Mouse (Mus musculus) B cell, adult 2 months (primary cell): ENCODE results near the gene Gm28269.

Experiments
- DNase-seq, 2 experiments: peaks; one replicate each; pipeline ENCODE4 v3.0.0; 2022

The Gm28269 gene

DNA sequence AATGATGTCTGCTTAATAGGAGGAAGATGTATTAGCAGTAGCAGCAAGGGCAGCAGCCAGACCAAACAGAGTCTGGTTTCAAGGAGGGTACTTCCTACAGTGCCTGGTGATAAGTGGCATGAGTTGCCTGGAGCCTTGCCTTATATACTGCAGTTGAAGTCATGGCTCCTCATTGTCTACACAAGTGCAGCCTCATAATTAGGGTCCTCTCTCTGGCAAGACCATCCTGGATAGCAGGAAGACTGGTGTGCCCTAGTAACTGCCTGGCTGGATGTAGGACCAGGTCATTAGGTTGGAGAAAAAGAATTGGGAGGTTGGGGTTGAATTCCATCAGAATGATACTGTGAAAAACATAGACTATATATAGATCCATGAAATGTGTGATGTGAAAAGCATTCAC is at the start of gene Gm28269:
Gene Gm28269, minus strand, starts transcription at position 101 of the 400 bp plus-strand sequence.
- DNase-seq = no peak

DNA sequence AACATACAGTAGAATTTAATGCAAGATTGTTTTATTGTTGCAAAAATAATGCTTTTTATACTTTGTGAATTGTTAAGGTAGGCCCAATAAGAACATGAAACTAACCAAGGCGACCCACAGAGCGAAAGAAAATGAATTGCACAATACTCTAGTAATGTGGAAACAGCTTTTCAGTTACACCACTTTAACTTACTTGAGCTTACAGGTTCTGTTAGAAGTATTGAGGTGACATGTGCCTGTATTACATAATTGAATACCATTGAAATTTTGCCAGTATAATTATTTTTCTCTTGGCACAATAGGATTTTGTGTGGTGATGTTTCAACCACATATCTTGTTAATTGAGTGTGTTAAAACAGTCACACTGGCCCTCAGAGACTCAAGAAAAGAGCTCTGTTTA is 28.0 kb downstream of the Gm28269 start:
- DNase-seq = no peak

- no peak for DNase-seq
Observed at GRCm38 (mm10) chrX:21715293-21715692, 29.6 kb downstream of the Gm28269 start.

DNA sequence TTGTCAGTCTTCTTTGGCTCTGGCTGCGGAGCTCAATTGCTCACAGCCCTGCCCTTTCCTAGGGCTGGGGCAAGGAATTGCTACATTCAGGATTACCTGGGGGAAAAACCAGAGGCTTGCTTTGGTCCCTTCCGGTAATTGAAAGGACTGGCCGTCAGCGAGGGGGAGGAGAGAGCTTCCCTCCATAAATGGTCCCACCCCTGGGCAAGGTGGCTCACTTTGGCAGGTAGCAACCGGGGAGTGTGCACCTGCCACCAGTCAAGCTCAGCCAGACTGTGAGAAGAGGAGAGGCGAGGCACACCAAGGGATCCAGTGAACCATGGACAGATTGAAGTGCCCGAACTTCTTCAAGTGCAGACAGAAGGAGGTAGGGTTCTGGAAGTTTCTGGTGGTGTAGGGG is 30.1 kb downstream of the Gm28269 start, which contains the start of gene Slc6a14:
Gene Slc6a14, plus strand, starts transcription at position 68 of the 400 bp plus-strand sequence.
- DNase-seq = no peak

DNA sequence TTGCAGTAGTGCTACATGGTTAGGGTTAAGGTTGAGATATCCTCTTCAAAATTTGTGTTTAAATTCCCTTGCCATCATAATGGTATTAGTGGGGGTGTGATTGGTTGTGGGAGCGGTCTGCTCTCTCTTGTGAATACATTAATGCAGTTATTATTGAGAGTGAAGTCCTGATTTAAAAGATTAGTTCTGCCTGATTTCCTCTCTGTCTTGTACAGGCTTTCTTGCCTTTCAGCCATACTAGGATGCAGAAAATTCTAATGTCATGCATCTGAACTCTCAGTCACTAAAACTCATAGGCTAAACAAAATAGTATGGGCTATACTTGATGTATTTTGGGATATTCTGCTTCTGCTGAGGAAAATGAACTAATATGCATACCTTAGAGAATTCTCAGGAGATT is 40.4 kb downstream of the Gm28269 start:
- DNase-seq = no peak

- no peak for DNase-seq
Observed at GRCm38 (mm10) chrX:21701646-21702045, 43.3 kb downstream of the Gm28269 start.

DNA sequence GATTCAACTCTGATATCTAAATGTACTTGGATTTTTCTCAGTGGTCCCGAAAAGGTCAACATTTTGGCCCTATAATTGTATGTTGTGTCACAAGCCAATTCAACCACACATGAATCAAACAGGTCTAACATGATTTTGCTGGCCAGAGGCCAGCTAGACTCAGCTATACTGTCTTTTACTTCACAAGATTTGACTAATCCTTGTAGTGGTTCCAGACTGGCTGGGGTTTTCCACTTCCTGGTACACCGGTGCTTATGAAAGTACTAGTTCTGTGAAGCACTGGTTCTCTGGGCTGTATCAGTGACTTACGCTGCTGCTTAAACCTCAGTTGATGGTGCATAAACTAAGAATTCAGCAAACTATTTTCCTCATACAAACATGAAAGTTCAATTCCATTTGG is 49.2 kb downstream of the Gm28269 start:
- DNase-seq = no peak

- DNase-seq = no peak
Observed at GRCm38 (mm10) chrX:21695220-21695619, 49.7 kb downstream of the Gm28269 start.
